Mouse (Mus musculus) CH12.LX (cell line): ENCODE data around the gene Clcn6. TPM values are rescaled to one million over a fixed set of nuclear protein-coding genes. Genes with fewer than 3 reads are reported as not detected.

Source experiments
- DNase-seq: peaks from one replicate; pipeline ENCODE4 v3.0.0-alpha.2; 2013; ENCODE audit errors: extremely low read depth
- H3K27ac ChIP-seq: 2 replicates; pipeline ENCODE4 v1.5.1; 2012; ENCODE audit warnings: low read depth, mild to moderate bottlenecking, control low read depth, moderate library complexity; ENCODE audit not compliant: insufficient read depth
- H3K27me3 ChIP-seq: replicated peaks from 2 replicates; pipeline ENCODE3; 2012; ENCODE audit warnings: inconsistent platforms
- H3K36me3 ChIP-seq, 2 experiments: replicated peaks in 1 of 2; 2 replicates each; pipeline versions ENCODE3 to v1.6.1; 2012; ENCODE audit warnings: inconsistent platforms in 1 of 2, low read length in 1 of 2, mild to moderate bottlenecking in 1 of 2, mixed read lengths in 1 of 2, moderate library complexity in 1 of 2; ENCODE audit not compliant: control insufficient read depth in 1 of 2, insufficient read depth in 1 of 2
- H3K4me1 ChIP-seq, 2 experiments: 2 replicates each; pipeline ENCODE4 v1.6.1; 2012; ENCODE audit warnings: inconsistent platforms in 1 of 2, moderate library complexity in 1 of 2; ENCODE audit not compliant: insufficient read depth in 2 of 2, control insufficient read depth in 1 of 2
- H3K4me2 ChIP-seq: 2 replicates; pipeline ENCODE4 v1.6.1; 2012; ENCODE audit warnings: low read depth, mild to moderate bottlenecking, control low read depth; ENCODE audit not compliant: poor library complexity, insufficient read depth, severe bottlenecking
- H3K4me3 ChIP-seq, 3 experiments: fragments of 150-350 bp in 1 of 3; sonication (generic) in 1 of 3; replicated peaks in 1 of 3; 2 replicates each; pipeline versions ENCODE3 to v1.5.1; 2011 to 2012; ENCODE audit warnings: low read depth in 2 of 3, low read length in 2 of 3, mild to moderate bottlenecking in 2 of 3, moderate library complexity in 2 of 3, control low read depth in 1 of 3, improper control_type of control experiment in 1 of 3, inconsistent platforms in 1 of 3, mixed read lengths in 1 of 3; ENCODE audit not compliant: poor library complexity in 1 of 3
- H3K79me2 ChIP-seq: replicated peaks from 2 replicates; pipeline ENCODE4 v1.6.1; 2012; ENCODE audit warnings: mild to moderate bottlenecking, moderate library complexity; ENCODE audit not compliant: control insufficient read depth, poor library complexity, insufficient read depth, severe bottlenecking; ENCODE audit errors: extremely low read depth
- H3K9ac ChIP-seq: 2 replicates; pipeline ENCODE4 v1.6.1; 2012; ENCODE audit warnings: low read depth, mild to moderate bottlenecking, control low read depth, moderate library complexity; ENCODE audit not compliant: insufficient read depth
- H3K9me3 ChIP-seq: replicated peaks from 2 replicates; pipeline ENCODE3; 2012; ENCODE audit warnings: low read length, inconsistent platforms, mixed read lengths
- BHLHE40 ChIP-seq: IDR thresholded peaks from 2 replicates; pipeline ENCODE4 v1.6.1; 2011; ENCODE audit warnings: mild to moderate bottlenecking, low read depth, low read length, improper control_type of control experiment
- CTCF ChIP-seq, 2 experiments: IDR thresholded peaks in 1 of 2; conservative IDR thresholded peaks in 1 of 2; 2 replicates each; pipeline ENCODE4 v1.5.1; 2011 to 2012; ENCODE audit warnings: low read depth in 2 of 2, low read length in 2 of 2, improper control_type of control experiment in 1 of 2, inconsistent platforms in 1 of 2, mild to moderate bottlenecking in 1 of 2, moderate library complexity in 1 of 2
- ETS1 ChIP-seq: conservative IDR thresholded peaks from 2 replicates; pipeline ENCODE4 v1.6.1; 2012; ENCODE audit warnings: low read depth, mild to moderate bottlenecking, inconsistent platforms, low read length, improper control_type of control experiment, moderate library complexity
- HCFC1 ChIP-seq: IDR thresholded peaks from 2 replicates; pipeline ENCODE4 v1.6.1; 2012; ENCODE audit warnings: low read depth, mild to moderate bottlenecking, inconsistent platforms, low read length, improper control_type of control experiment
- JUN ChIP-seq: IDR thresholded peaks from 2 replicates; pipeline ENCODE4 v1.6.1; 2011; ENCODE audit warnings: low read depth, mild to moderate bottlenecking, low read length, improper control_type of control experiment, moderate library complexity; ENCODE audit not compliant: insufficient read depth
- MAX ChIP-seq: IDR thresholded peaks from 2 replicates; pipeline ENCODE4 v1.6.1; 2011; ENCODE audit warnings: low read length, improper control_type of control experiment
- MAZ ChIP-seq: IDR thresholded peaks from 2 replicates; pipeline ENCODE4 v1.6.1; 2012; ENCODE audit warnings: low read depth, mild to moderate bottlenecking, inconsistent platforms, low read length, improper control_type of control experiment, moderate library complexity
- MEF2A ChIP-seq: IDR thresholded peaks from 2 replicates; pipeline ENCODE4 v1.6.1; 2014; ENCODE audit warnings: low read depth, mild to moderate bottlenecking, inconsistent platforms, low read length, improper control_type of control experiment, borderline replicate concordance
- MXI1 ChIP-seq: IDR thresholded peaks from 2 replicates; pipeline ENCODE4 v1.6.1; 2011; ENCODE audit warnings: mild to moderate bottlenecking, low read depth, low read length, improper control_type of control experiment
- MYC ChIP-seq: IDR thresholded peaks from 2 replicates; pipeline ENCODE4 v1.6.1; 2011; ENCODE audit warnings: low read depth, mild to moderate bottlenecking, improper control_type of control experiment, low read length
- RAD21 ChIP-seq: IDR thresholded peaks from 2 replicates; pipeline ENCODE4 v1.6.1; 2011; ENCODE audit warnings: low read depth, mild to moderate bottlenecking, low read length, improper control_type of control experiment, moderate library complexity
- SIN3A ChIP-seq: IDR thresholded peaks from 2 replicates; pipeline ENCODE4 v1.6.1; 2012; ENCODE audit warnings: low read length, improper control_type of control experiment, inconsistent platforms
- SMC3 ChIP-seq: IDR thresholded peaks from 2 replicates; pipeline ENCODE4 v1.6.1; 2011; ENCODE audit warnings: low read depth, low read length, improper control_type of control experiment
- USF1 ChIP-seq: IDR thresholded peaks from 2 replicates; pipeline ENCODE4 v1.6.1; 2014; ENCODE audit warnings: low read depth, mild to moderate bottlenecking, inconsistent platforms, low read length, improper control_type of control experiment
- ZC3H11A ChIP-seq: IDR thresholded peaks from 2 replicates; pipeline ENCODE4 v1.6.1; 2012; ENCODE audit warnings: low read depth, mild to moderate bottlenecking, inconsistent platforms, low read length, improper control_type of control experiment
- dilution Hi-C: fragments of 300-500 bp; cut with MboI; formaldehyde crosslinking; loops from 2 replicates; pipeline ENCODE4 v1.14.3; 2020; ENCODE audit warnings: low sequenced_read_pairs; ENCODE audit not compliant: extremely low pct_unique_long_range_greater_than_20kb, extremely low pct_ligation_motif_present
- in situ Hi-C: fragments of 300-500 bp; cut with MboI; formaldehyde crosslinking; loops from 3 replicates; pipeline ENCODE4 v1.14.3; 2019; ENCODE audit warnings: low sequenced_read_pairs, low pct_ligation_motif_present, low pct_unique_long_range_greater_than_20kb, mixed read lengths
- polyA plus RNA-seq: library from polyadenylated mRNA; unstranded; fragments of >175 nt; gene quantifications from 2 replicates; pipeline ENCODE4 v1.2.1, GENCODE M21; 2012; ENCODE audit warnings: low read depth; ENCODE audit not compliant: insufficient read length
- total RNA-seq, 2 experiments: library from RNA; depleted of rRNA; stranded (reverse); fragments of 300-350 nt in 1 of 2; fragments of >200 nt in 1 of 2; gene quantifications; 2 replicates each; pipeline ENCODE4 v1.2.3; 2012 to 2014

Gene Clcn6
- total and polyA plus RNA-seq, 3 experiments: 4.8 to 10.6 (median 5.7) TPM

- in situ Hi-C loops: no loop called here
Measured at GRCm38 (mm10) chr4:148015418-148015817, 23.2 kb downstream of the Clcn6 start.

GRCm38 (mm10) chr4:148012216-148012615, 26.4 kb downstream of the Clcn6 start:
- H3K79me2 ChIP-seq: no peaks in the 10 kb centered on the region
- no peaks in the 10 kb centered on the region for H3K27me3 ChIP-seq
- in situ Hi-C loops: no loop called here
- peaks cover 93 to 100% of the 10 kb centered on the region in 2 experiments for H3K36me3 ChIP-seq
- no peaks in the 10 kb centered on the region for H3K4me1 ChIP-seq
- TF ChIP-seq MAX: no peak
- no peak overlapping the region for H3K4me2 ChIP-seq
- no peaks in the 10 kb centered on the region for H3K9me3 ChIP-seq
- no peak overlapping the region for H3K9ac ChIP-seq
- dilution Hi-C loops: no loop called here
- no peak overlapping the region for H3K4me3 ChIP-seq
- no peak for DNase-seq
- H3K27ac ChIP-seq: no peak overlapping the region

More at GRCm38 (mm10) chr4:148015418-148015817, 23.2 kb downstream of the Clcn6 start:
- dilution Hi-C loops: no loop called here
- Histone ChIP-seq H3K4me3 (no peak overlapping the region), H3K9ac (no peak overlapping the region), H3K27ac (no peak overlapping the region), H3K79me2 (no peaks in the 10 kb centered on the region), H3K27me3 (no peaks in the 10 kb centered on the region), H3K36me3 (peaks cover 91 to 96% of the 10 kb centered on the region in 2 experiments), H3K9me3 (no peaks in the 10 kb centered on the region), H3K4me1 (no peaks in the 10 kb centered on the region), H3K4me2 (no peak overlapping the region)
- peak; percentile 40 for TF ChIP-seq RAD21
- TF ChIP-seq MAZ: no peak
- no peak for TF ChIP-seq ETS1
- TF ChIP-seq SMC3: peak; percentile 66
- peak; percentile 17 to 67; a peak in 3 of 4 replicates for TF ChIP-seq CTCF (conservative IDR thresholded peaks at IDR 0.05 in 1 of 2, IDR thresholded peaks at IDR 0.05 in 1 of 2; ENCODE audit: low read depth in 2 of 2, low read length in 2 of 2)
- TF ChIP-seq USF1: no peak
- TF ChIP-seq HCFC1: no peak
- TF ChIP-seq JUN: no peak
- no peak for TF ChIP-seq MEF2A
- DNase-seq: peak; percentile 31

- Histone ChIP-seq H3K4me3 (no peak overlapping the region), H3K4me2 (no peak overlapping the region), H3K36me3 (peaks cover 92 to 100% of the 10 kb centered on the region in 2 experiments), H3K79me2 (no peaks in the 10 kb centered on the region), H3K4me1 (no peaks in the 10 kb centered on the region), H3K27me3 (no peaks in the 10 kb centered on the region), H3K9me3 (no peaks in the 10 kb centered on the region), H3K9ac (no peak overlapping the region), H3K27ac (no peak overlapping the region)
- no peak for DNase-seq
- in situ Hi-C loops (no loop called here), dilution Hi-C loops (no loop called here)
- no peak for TF ChIP-seq MYC
- no peak for TF ChIP-seq SIN3A
- TF ChIP-seq MXI1: no peak
- peak; percentile 65 for TF ChIP-seq BHLHE40
- TF ChIP-seq ZC3H11A: no peak
Measured at GRCm38 (mm10) chr4:148011332-148011731, 27.3 kb downstream of the Clcn6 start.
